In the genomic region with DNA sequence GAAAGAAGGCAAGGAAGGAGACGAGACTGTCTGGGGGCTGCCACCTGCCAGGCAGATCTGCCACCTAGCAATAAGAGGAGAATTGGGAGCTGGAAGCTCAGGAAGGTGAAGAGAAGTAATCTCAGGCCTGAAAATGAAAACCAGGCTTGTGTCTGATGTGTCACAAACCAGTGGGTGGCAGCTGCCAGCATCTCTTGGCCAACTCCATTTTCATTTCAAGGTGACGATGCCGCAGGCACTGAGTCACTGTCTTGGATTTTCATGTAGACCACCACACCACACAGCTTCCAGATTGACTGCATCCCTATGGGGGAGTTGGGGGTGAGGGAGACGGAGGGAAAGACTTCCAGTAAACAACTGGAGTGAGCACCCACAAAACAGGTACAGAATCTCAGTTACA, we compare ENCODE assay signal across 23 mouse cellular contexts.
DNase-seq lines count a peak whose midpoint lies in the region; ATAC-seq and TF ChIP-seq lines count a peak whose summit lies in the region.
"Had no signal": no experiment of that assay in that cellular context is flagged by ENCODE, and none has a peak within 500 bp of the region (broad histone marks: within the 10 kb centered on the region; RNA-seq: fewer than 3 reads in every experiment).

No protein-coding gene starts in this region.

- no peaks in the 10 kb centered on the region for H3K36me3 ChIP-seq in lung, postnatal 0 days (ENCODE audit: insufficient read depth, low read length)
- H3K36me3 ChIP-seq: embryonic facial prominence, embryonic 12.5 days; forebrain, embryonic 15.5 days; G1E; heart, embryonic 15.5 days; hindbrain, embryonic 15.5 days had no signal

- H3K4me2 ChIP-seq in lung, postnatal 0 days (replicated peaks; ENCODE audit: low read depth, low read length), result no peak overlapping the region
- H3K4me2 ChIP-seq: embryonic facial prominence, embryonic 12.5 days; forebrain, embryonic 15.5 days; heart, embryonic 11.5 days; heart, embryonic 15.5 days; hindbrain, embryonic 15.5 days had no signal

- ATAC-seq in frontal cortex, adult (ENCODE audit: low TSS enrichment), result peak; percentile 65
- no peak for ATAC-seq in lung, postnatal 0 days
- ATAC-seq: CD4-positive, CD25-positive, alpha-beta regulatory T cell, adult 4 months; forebrain, embryonic 15.5 days had no signal

- H3K27ac ChIP-seq in lung, postnatal 0 days (ENCODE audit: low read length), result no peak overlapping the region
- H3K27ac ChIP-seq: embryonic facial prominence, embryonic 12.5 days; forebrain, embryonic 15.5 days; heart, embryonic 15.5 days; hindbrain, embryonic 15.5 days had no signal

- WGBS in lung, postnatal 0 days, result 73% methylated on average over 4 of the region's 4 CpGs

- H3K9me3 ChIP-seq in lung, postnatal 0 days (ENCODE audit: low read length), result no peaks in the 10 kb centered on the region
- H3K9me3 ChIP-seq: embryonic facial prominence, embryonic 12.5 days; forebrain, embryonic 15.5 days; heart, embryonic 15.5 days; hindbrain, embryonic 15.5 days had no signal

- no peaks in the 10 kb centered on the region for H3K4me1 ChIP-seq in lung, postnatal 0 days (ENCODE audit: insufficient read depth, low read depth, low read length)
- H3K4me1 ChIP-seq: embryonic facial prominence, embryonic 12.5 days; forebrain, embryonic 15.5 days; heart, embryonic 15.5 days; hindbrain, embryonic 15.5 days had no signal

- intact Hi-C loops in left cerebral cortex, postnatal 10 days (cut with DNase I), result no loop called here

- no peak for DNase-seq in frontal cortex, postnatal 10 days (ENCODE audit: low spot score in 2 of 2)
- DNase-seq in left cerebral cortex, adult 18-20 months (ENCODE audit: low spot score in 2 of 2), result peak; percentile 15 to 18
- DNase-seq in left cerebral cortex, postnatal 10 days (ENCODE audit: extremely low spot score in 1 of 2, low spot score in 2 of 2), result no peak
- DNase-seq in right cerebral cortex, adult 2 months (ENCODE audit: low spot score in 2 of 2), result peak; percentile 21 to 39
- no peak for DNase-seq in right cerebral cortex, postnatal 10 days (ENCODE audit: low spot score in 2 of 2)
- no peak for DNase-seq in lung, postnatal 0 days (ENCODE audit: low spot score)
- DNase-seq: adrenal gland, adult 8-10 months; adrenal gland, postnatal 36 days; B cell, adult 2 months; cerebellum, adult 11 months; cerebellum, adult 8-10 months; cerebellum, postnatal 25 days; gastrocnemius, postnatal 36 days; heart, adult 18-20 months; heart, postnatal 36 days had no signal

- no peak overlapping the region for H3K9ac ChIP-seq in lung, postnatal 0 days (replicated peaks; ENCODE audit: low read depth)
- H3K9ac ChIP-seq: embryonic facial prominence, embryonic 12.5 days; forebrain, embryonic 15.5 days; heart, embryonic 15.5 days; hindbrain, embryonic 15.5 days had no signal

- no peaks in the 10 kb centered on the region for H3K27me3 ChIP-seq in lung, postnatal 0 days (replicated peaks; ENCODE audit: insufficient read depth, low read length)
- H3K27me3 ChIP-seq: embryonic facial prominence, embryonic 12.5 days; forebrain, embryonic 15.5 days; heart, embryonic 15.5 days; hindbrain, embryonic 15.5 days had no signal

- H3K4me3 ChIP-seq in lung, postnatal 0 days (ENCODE audit: low read depth, low read length), result no peak overlapping the region
- H3K4me3 ChIP-seq: embryonic facial prominence, embryonic 12.5 days; forebrain, embryonic 15.5 days; heart, embryonic 15.5 days; hindbrain, embryonic 15.5 days had no signal

- TF ChIP-seq CTCF in lung, postnatal 0 days (IDR thresholded peaks at IDR 0.05), result no peak

- no peak for TF ChIP-seq EP300 in lung, postnatal 0 days (IDR thresholded peaks at IDR 0.05)

Comparison
In these comparisons a context has a peak if more than half of its experiments do, and no peak if none do; other contexts are left out.
1. DNase-seq: peak in left cerebral cortex, adult 18-20 months (2 of 2) and right cerebral cortex, adult 2 months (2 of 2); none in frontal cortex, postnatal 10 days (0 of 2), left cerebral cortex, postnatal 10 days (0 of 2), right cerebral cortex, postnatal 10 days (0 of 2) and lung, postnatal 0 days (single experiment).